Mouse (Mus musculus) heart, embryonic 11.5 days (tissue): ENCODE measurements around the gene Fam126a. TPM values are rescaled to one million over a fixed set of nuclear protein-coding genes. Genes with fewer than 3 reads are reported as not detected.

Experiments
- ATAC-seq: fragments of 200-750 bp; cut with Nextera tagmentation; replicated peaks from 2 replicates; pipeline ENCODE4 v1.8.0; 2017; ENCODE audit warnings: moderate library complexity; ENCODE audit not compliant: insufficient number of reproducible peaks, low FRiP score, low TSS enrichment
- H3K27ac ChIP-seq: fragments of 300-500 bp; sonication (generic); 2 replicates; pipeline ENCODE4 v1.5.1; 2014; ENCODE audit warnings: mild to moderate bottlenecking, low read depth, low read length
- H3K27me3 ChIP-seq: fragments of 300-500 bp; sonication (generic); 2 replicates; pipeline ENCODE4 v1.6.1; 2014; ENCODE audit warnings: mild to moderate bottlenecking, low read length, mixed read lengths; ENCODE audit not compliant: control insufficient read depth, insufficient read depth
- H3K36me3 ChIP-seq: fragments of 300-500 bp; sonication (generic); 2 replicates; pipeline ENCODE4 v1.6.1; 2014; ENCODE audit warnings: mild to moderate bottlenecking, low read length, moderate library complexity, mixed read lengths; ENCODE audit not compliant: control insufficient read depth, insufficient read depth
- H3K4me1 ChIP-seq: fragments of 300-500 bp; sonication (generic); 2 replicates; pipeline ENCODE4 v1.6.1; 2014; ENCODE audit warnings: low read length; ENCODE audit not compliant: control insufficient read depth, insufficient read depth
- H3K4me2 ChIP-seq: fragments of 300-500 bp; sonication (generic); 2 replicates; pipeline ENCODE4 v1.6.1; 2014; ENCODE audit warnings: mild to moderate bottlenecking, moderate library complexity
- H3K4me3 ChIP-seq: fragments of 300-500 bp; sonication (generic); 2 replicates; pipeline ENCODE4 v1.5.1; 2014; ENCODE audit warnings: low read depth, low read length
- H3K9ac ChIP-seq: fragments of 300-500 bp; sonication (generic); 2 replicates; pipeline ENCODE4 v1.6.1; 2014; ENCODE audit warnings: mild to moderate bottlenecking, low read depth, low read length, moderate library complexity
- H3K9me3 ChIP-seq: fragments of 300-500 bp; sonication (generic); replicated peaks from 2 replicates; pipeline ENCODE4 v1.6.1; 2016; ENCODE audit warnings: low read length; ENCODE audit not compliant: control insufficient read depth
- WGBS: fragments of 180-500 bp; shearing (Covaris S2); extraction: QIAGEN DNeasy Blood & Tissue Kit; methylation state at CpG from one replicate; pipeline ENCODE4 v1.1.7; 2014; ENCODE audit not compliant: insufficient replicate concordance; 5-methylcytosine and 5-hydroxymethylcytosine counted together
- polyA plus RNA-seq: library from polyadenylated mRNA; unstranded; fragments of >200 nt; fragmentation: Nextera tagmentation; extraction: Ambion mirVana; gene quantifications from 2 replicates; pipeline ENCODE4 v1.2.1, GENCODE M21; 2014

The Fam126a gene
- polyA plus RNA-seq, result 32.7 and 41.2 TPM in 2 replicates

DNA sequence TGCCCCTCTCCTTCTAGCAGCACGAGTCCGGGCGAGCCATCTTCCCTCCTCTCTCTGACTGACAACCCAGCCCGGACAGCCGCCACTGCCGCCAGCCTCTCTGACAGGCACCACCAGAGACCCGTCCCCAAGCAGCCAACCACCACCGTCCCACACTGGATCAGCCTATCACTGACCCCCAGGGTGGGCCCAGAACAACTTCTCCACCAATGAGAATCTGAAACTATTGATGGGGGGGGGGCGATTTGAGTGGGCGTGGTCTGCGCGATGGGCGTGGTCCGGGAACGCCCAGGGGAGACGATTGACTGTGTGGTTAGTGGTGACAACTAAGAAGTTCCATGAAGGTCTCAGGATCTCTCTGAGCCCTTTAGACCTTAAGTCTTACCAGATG lies at the start of gene Fam126a:
Fam126a (minus strand) TSS at position 112 of the 391 bp plus-strand sequence.
- Histone ChIP-seq H3K9me3 (no peaks in the 10 kb centered on the region), H3K4me2 (peak within 1 kb of the TSS; percentile 81), H3K27ac (peak within 1 kb of the TSS; percentile 92), H3K4me1 (0 out of 2 replicates have a peak, but pooled peaks cover 2% of the 10 kb centered on the region), H3K9ac (peak within 1 kb of the TSS; percentile 92), H3K27me3 (no peaks in the 10 kb centered on the region), H3K36me3 (no peaks in the 10 kb centered on the region), H3K4me3 (peak within 1 kb of the TSS; percentile 84)
- ATAC-seq, result peak; percentile 100
- whole genome bisulfite sequencing, result 2% methylated on average over 16 of the region's 16 CpGs

DNA sequence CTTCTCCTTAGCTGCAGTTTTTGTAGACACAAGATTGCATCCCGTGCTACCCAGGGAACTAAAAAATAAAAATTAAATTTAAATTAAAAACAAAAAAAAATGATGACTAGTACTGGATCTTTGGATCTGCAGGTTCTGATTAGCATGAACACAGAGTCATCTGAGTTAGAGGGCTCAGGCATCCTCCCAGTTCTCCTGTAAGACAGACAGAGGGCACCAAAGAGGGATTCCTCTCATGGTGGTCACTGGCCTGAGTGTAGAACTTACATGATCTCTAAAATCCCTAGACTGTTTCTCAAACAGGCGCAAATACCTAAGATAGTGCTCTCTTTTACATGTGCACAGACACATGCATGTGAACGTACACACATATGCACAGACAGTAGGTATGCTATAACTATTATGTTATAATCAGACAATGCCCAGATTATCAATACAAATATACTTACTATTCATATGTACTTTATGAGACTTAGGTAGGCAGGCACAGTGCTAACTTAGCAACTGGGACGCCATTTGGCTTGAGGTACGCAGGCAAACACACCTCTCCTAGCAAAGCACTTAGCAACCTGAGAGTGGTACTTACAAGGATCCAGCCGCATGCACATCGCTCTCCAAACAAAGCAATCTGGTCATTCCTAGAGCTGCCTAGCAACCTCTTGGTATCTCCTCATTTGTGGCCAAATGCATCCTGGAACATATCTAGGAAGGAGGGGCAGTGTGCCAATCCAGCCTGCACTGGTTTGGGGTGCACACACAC lies 48.1 kb upstream of the Fam126a start:
- 71% methylated on average over 7 of the region's 7 CpGs for WGBS
- H3K9ac ChIP-seq, result no peak overlapping the region
- ATAC-seq, result no peak
- H3K4me3 ChIP-seq, result no peak overlapping the region
- H3K4me2 ChIP-seq, result no peak overlapping the region
- 0 out of 2 replicates have a peak, but pooled peaks cover 2% of the 10 kb centered on the region for H3K27me3 ChIP-seq
- H3K36me3 ChIP-seq, result no peaks in the 10 kb centered on the region
- H3K9me3 ChIP-seq, result no peaks in the 10 kb centered on the region
- H3K4me1 ChIP-seq, result 0 out of 2 replicates have a peak, but pooled peaks cover 3% of the 10 kb centered on the region
- H3K27ac ChIP-seq, result no peak overlapping the region

DNA sequence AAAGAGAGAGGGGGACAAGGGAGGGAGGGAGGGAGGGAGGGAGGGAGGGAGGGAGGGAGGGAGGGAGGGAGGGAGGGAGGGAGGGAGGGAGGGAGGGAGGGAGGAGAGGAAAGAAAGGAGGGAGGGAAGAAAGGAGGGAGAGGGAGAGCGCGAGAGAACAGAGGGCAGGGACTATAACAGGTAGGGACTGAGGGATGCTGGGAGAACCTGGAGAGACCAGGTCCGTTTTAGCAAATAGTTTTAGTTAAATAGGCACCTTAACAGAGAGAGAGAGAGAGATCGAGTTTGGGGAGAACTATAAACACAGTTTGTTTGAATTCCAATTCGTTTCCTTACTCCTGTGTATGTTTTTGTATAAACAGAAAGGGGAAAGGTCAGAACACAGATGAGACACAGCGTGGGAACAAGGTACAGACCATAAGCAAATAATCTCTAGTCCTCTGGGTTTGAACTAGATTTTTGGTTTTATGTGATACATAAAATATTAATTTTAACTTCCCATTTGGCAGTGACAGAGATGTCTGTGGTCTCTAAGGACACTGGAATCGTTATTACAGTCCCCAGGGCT lies 47.3 kb upstream of the Fam126a start:
- Histone ChIP-seq H3K27me3 (0 out of 2 replicates have a peak, but pooled peaks cover 2% of the 10 kb centered on the region), H3K9ac (no peak overlapping the region), H3K27ac (no peak overlapping the region), H3K9me3 (no peaks in the 10 kb centered on the region), H3K4me3 (peak overlapping the region; percentile 30), H3K4me2 (peak overlapping the region; percentile 58), H3K36me3 (no peaks in the 10 kb centered on the region), H3K4me1 (0 out of 2 replicates have a peak, but pooled peaks cover 3% of the 10 kb centered on the region)
- no peak for ATAC-seq
- 11% methylated on average over 7 of the region's 7 CpGs for WGBS

DNA sequence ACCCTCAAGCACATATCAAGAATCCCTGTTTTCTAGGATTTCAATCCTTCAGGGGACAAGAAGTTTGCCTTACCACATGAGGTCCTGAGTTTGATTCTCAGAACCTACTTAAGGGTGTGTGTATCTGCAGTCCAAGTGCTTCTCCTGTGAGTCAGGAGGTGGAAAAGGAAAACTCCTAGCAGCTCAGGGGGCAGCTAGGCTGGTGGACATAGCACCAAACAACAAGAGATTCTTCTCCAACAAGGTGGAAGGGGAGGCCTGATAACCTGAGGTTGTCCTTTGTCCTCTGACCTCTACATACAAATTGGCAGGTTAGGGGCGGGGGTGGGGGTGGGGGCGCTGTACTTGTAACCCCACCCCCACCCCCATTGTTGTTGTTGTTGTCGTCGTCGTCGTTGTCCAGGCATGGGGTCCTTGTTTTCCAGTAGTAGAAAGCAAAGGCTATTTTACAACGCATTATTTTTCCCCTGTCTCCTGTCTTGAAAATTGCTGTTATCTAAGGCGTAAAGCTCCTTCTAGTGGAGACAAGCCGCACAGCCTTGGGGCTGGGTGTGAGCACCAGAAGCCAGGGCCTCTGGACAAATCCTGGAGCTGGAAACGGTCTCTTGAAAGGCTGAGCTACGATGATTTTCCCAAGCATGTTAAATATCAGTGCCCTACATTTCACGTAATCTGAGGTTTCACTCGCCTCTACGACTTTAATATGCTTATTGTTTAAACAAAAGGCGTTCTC lies 46.7 kb upstream of the Fam126a start:
- Histone ChIP-seq H3K9ac (peak overlapping the region; percentile 58; the same call in 1 of the 2 replicates), H3K36me3 (no peaks in the 10 kb centered on the region), H3K4me1 (0 out of 2 replicates have a peak, but pooled peaks cover 3% of the 10 kb centered on the region), H3K27ac (no peak overlapping the region), H3K27me3 (0 out of 2 replicates have a peak, but pooled peaks cover 2% of the 10 kb centered on the region), H3K4me2 (peak overlapping the region; percentile 58), H3K4me3 (peak overlapping the region; percentile 30), H3K9me3 (no peaks in the 10 kb centered on the region)
- WGBS, result 2% methylated on average over 14 of the region's 15 CpGs
- peak; percentile 71; the same call in 1 of the 2 replicates for ATAC-seq

DNA sequence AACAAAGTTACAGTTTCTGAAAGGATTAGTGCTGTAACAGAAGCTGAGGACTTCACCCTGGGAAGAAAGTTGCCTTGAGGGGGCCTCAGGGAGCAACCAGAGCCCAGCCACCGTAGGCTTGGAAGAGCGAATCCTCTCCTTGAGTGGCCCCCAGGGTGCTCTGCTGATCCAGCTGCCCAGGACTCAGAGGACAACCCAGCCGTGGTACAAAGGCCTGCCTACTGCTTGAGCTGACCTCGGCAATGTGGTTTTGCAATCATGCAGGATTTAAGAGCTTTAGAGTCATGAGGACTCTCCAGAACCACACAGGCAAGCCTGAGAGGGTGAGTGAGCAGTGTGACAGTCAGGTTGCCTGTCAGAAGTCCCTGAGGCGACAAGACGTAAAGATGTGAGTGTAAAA lies 41.5 kb upstream of the Fam126a start:
- H3K9ac ChIP-seq, result no peak overlapping the region; the same call in 1 of the 2 replicates
- 0 out of 2 replicates have a peak, but pooled peaks cover 1% of the 10 kb centered on the region for H3K4me1 ChIP-seq
- WGBS, result 69% methylated on average over 6 of the region's 6 CpGs
- no peaks in the 10 kb centered on the region for H3K36me3 ChIP-seq
- no peak overlapping the region for H3K4me2 ChIP-seq
- no peak for ATAC-seq
- no peaks in the 10 kb centered on the region for H3K27me3 ChIP-seq
- no peak overlapping the region for H3K4me3 ChIP-seq
- H3K27ac ChIP-seq, result no peak overlapping the region
- H3K9me3 ChIP-seq, result no peaks in the 10 kb centered on the region

DNA sequence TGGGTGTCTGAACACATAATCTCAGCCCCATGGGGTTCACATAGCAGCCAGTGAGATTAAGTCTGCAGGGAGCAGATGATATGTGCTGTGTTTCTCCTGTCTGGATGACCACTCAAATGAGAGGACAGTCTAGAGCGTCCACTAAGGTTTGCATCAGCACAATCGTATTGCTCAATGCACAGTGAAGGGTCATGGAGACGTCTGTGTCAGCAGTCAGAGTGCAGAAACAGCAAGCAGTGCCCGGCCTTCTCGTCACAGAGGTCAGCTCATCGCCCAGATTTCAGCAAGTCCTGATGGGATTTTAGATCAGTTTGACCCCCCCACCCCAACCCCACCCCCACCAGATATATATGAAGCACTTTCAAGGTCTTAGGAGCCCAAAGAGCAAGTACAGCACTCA lies 38.5 kb upstream of the Fam126a start:
- 77% methylated on average over 6 of the region's 6 CpGs for WGBS
- Histone ChIP-seq H3K9me3 (no peaks in the 10 kb centered on the region), H3K27me3 (no peaks in the 10 kb centered on the region)

DNA sequence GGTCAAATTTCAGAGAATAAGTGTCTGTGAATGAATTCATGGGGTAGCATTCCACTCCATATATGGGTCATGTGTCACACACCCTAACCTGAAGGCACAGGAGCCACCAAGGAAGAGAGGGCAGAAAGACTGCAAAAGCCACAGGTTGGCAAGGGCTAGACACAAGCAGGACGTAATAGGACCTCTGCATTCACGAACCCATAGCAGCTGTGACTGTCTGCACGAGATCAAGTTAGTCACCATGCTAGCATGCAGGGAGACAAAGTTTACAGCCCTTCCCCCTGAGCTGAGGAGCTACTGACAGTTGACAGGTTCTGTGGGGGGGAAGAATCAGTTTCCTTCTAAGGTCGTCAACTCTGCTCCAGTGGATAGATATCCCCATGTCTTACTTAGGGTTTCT lies 33.1 kb upstream of the Fam126a start:
- H3K36me3 ChIP-seq, result no peaks in the 10 kb centered on the region
- no peak overlapping the region for H3K9ac ChIP-seq
- no peaks in the 10 kb centered on the region for H3K4me1 ChIP-seq
- no peak for ATAC-seq
- H3K27ac ChIP-seq, result no peak overlapping the region
- H3K27me3 ChIP-seq, result no peaks in the 10 kb centered on the region
- H3K4me3 ChIP-seq, result no peak overlapping the region
- WGBS, result 52% methylated on average over 4 of the region's 4 CpGs
- no peak overlapping the region for H3K4me2 ChIP-seq
- no peaks in the 10 kb centered on the region for H3K9me3 ChIP-seq

More for the DNA sequence above, 38.5 kb upstream of the Fam126a start:
- Histone ChIP-seq H3K27ac (no peak overlapping the region), H3K4me3 (no peak overlapping the region), H3K4me1 (no peaks in the 10 kb centered on the region), H3K4me2 (no peak overlapping the region), H3K36me3 (no peaks in the 10 kb centered on the region), H3K9ac (no peak overlapping the region)
- ATAC-seq, result no peak

DNA sequence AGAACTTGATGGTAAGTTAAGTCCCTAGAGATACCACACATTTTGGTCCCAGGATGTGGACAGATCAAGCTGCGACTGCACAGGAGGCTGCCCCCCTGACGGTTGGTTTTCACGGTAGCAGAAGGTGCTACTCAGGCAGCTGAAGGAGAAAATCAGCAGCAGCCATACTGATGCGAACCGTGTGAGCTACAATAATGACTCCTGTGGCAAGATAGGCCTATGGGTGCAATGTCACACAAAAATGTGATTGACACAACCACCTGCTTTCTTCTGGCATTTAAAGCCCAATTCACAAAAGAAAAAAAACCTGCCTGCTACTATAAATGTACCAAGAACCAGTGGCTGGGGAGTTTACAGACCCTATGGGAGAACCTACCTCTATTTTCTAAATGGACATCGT lies 32.5 kb upstream of the Fam126a start:
- Histone ChIP-seq H3K27ac (no peak overlapping the region), H3K9ac (no peak overlapping the region), H3K4me1 (no peaks in the 10 kb centered on the region), H3K4me3 (no peak overlapping the region), H3K4me2 (no peak overlapping the region), H3K36me3 (no peaks in the 10 kb centered on the region), H3K9me3 (no peaks in the 10 kb centered on the region), H3K27me3 (no peaks in the 10 kb centered on the region)
- ATAC-seq, result no peak
- WGBS, result 71% methylated on average over 6 of the region's 6 CpGs
